Mouse (Mus musculus): ENCODE measurements at regions not wholly inside any gene's neighbourhood (a gene's known extent, or its start where the extent isn't known, plus 50 kb on each side); places are given as distances from the start of the nearest gene placed in this dataset.

DNA sequence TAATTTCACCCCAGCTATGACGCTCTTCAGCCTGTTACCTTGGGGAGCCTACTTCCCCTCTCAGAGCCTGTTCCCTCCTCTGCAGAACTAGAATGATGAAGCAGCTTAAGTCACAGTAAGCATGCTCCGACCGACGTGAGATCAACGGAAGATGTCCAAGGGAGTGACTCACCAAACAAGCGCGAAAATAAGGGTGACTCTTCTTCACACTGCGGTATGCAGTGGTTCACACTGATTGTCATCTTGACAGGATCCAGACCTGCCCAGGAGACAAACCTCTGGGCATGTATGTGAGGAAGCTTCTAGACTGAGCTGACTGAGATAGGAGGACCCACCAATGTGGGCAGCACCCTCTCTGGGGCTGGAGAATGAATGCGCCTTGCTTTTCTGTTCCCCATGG is 116.3 kb upstream of the Tpm1 start:
- no peak for DNase-seq

GRCm38 (mm10) chr9:67163746-67164145 is 114.5 kb upstream of the Tpm1 start:
- no peak for DNase-seq

DNA sequence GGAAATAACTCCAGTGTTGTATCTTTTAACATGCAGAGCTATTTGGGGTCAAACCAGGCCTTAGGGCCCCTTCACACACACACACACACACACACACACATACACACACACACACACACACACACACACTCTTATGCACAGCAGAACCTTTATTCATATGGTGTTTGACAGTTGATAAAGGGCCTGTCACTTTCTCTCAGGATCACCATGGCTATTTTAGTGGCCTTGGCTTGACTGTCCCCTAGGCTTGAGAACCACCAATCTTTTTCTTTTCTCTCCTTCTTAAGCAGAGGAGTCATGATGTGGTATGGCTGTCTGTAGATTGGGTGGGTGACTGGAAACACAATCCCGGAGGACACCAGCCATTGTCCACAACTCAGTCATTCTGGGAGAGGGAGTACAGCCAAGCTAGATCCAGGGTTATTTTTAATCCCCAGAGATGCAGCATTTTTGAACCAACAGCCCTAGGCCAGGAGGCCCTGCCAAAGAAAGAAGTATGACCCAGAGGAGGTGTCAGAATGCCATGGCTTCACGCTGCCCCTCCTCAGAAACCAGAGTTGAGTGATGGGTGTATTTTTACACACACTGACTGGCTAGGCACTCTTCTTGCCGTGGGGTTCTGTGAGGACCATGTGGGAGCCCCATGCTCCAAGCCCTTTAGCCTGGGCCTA is 111.7 kb upstream of the Tpm1 start:
- DNase-seq: no peak

- DNase-seq: no peak
Observed at GRCm38 (mm10) chr9:67160350-67160749, 111.1 kb upstream of the Tpm1 start.

DNA sequence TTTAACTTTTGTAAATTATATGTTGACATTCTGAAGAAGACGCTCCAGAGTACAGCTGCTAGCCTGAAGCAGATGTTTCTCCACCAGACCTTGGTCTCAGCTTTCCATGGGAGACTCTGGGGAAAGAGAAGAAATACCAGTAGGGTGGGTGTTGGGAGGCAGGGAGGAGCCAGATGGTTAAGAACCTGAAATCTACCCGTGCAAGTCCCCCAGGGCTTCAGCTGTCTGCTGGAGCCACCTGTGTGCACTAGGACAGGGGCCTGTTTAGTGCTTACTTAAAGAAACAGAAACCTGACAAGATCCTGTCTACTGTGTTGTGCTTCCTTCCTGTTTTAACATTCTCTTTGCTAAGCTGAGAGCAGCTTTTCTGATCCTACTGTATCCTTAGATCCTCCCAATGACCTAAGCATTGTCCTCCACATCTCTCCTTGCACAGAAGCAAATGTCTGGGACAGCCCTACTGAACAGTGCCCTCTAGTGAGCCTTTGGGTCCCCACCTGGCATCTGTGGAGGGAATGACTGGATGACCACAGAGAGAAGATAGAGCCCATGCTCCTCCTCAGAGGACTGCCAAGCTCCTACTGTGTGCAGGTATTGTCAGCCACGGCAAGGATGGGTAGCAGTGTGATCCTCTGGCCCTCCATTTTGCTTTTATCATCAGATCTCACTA is 107.5 kb upstream of the Tpm1 start:
- DNase-seq: peak; percentile 30 to 49

DNA sequence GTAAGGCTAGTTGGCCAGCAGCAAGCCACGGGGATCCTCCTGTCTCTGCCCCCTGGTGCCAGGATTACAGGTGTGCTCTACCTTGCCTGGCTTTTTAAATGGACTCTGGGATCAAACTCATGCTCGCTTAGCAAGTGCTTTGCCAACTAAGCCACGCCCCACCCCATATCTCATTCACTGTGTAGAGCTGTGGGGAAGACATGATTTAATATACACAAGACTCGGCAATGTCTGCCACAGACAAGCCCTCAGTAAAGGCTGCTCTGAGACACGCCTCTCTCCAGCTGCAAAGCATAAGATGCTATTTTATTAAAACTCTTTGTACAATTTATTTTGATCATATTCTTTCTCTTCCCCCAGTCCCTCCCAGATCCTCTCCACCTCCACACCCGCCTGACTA is 104.9 kb upstream of the Tpm1 start:
- no peak for DNase-seq

- no peak for DNase-seq
Observed at GRCm38 (mm10) chr9:67153333-67153732, 104.1 kb upstream of the Tpm1 start.

GRCm38 (mm10) chr9:67147656-67148055 is 98.5 kb upstream of the Tpm1 start:
- DNase-seq: no peak

- no peak for DNase-seq
Observed at GRCm38 (mm10) chr9:67145392-67145791, 96.2 kb upstream of the Tpm1 start.

- DNase-seq: no peak
Observed at GRCm38 (mm10) chr9:67144511-67144910, 95.3 kb upstream of the Tpm1 start.

- DNase-seq: no peak
Observed at GRCm38 (mm10) chr9:67140319-67140887, 91.2 kb upstream of the Tpm1 start.

GRCm38 (mm10) chr9:67137681-67138080 is 88.5 kb upstream of the Tpm1 start:
- DNase-seq: no peak

DNA sequence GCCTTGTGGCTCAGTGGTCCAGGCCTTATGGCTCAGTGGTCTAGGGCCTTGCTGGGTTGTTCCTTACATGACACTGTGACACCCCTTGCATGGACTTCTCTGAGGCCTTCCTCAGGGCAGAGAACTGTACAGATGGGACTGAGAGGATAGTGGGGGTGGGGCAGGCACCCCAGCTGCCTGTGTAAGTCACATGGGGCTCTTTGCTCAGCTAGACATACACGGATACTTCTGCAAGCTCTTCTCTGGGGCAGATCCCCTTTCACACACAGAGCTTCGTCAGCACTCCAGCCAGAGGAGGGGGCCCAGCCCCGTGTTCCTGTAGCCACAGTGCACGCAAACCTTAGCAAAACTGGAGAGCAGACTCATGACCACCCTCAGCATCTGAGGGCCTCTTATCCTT is 87.9 kb upstream of the Tpm1 start:
- DNase-seq: no peak

DNA sequence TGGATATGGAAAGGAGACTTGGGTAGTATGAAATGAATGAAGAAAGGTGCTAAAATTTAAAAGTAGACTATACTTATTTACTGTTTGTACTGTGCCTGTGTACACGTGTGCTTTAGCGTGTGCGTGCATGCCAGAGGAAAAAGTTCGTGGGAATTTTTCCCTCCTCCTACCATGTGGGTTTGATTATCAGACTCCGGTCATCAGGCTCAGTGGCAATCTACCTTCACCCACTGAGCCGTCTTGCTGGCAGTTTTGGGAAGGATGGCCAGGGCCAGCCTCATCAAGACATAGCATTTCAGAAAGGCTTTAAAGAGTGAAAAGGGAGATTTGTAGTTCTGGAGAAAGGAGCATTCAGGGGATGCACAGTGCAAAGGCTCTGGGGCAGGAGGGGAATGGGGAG is 87.0 kb upstream of the Tpm1 start:
- no peak for DNase-seq

- DNase-seq: no peak
Observed at GRCm38 (mm10) chr9:67134378-67134777, 85.2 kb upstream of the Tpm1 start.

DNA sequence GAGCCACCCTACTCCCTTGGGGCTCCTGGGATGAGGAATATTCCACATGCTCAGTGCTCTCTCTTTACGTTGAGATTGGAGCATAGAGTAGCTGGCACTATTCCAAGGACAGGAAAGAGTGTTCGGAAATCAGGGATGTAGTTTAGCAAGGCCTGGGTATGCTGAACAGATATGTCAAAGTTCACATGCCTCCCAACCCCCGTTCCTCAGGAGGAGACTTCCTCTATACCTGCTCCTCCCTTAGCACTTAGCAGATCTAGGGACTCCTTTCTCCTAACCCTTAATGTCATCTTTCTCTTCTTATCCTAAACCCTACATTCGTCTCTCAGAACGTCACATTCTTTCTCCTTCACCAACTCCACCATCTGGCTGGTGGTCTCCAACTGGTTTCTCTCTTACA is 83.2 kb upstream of the Tpm1 start:
- DNase-seq: no peak

DNA sequence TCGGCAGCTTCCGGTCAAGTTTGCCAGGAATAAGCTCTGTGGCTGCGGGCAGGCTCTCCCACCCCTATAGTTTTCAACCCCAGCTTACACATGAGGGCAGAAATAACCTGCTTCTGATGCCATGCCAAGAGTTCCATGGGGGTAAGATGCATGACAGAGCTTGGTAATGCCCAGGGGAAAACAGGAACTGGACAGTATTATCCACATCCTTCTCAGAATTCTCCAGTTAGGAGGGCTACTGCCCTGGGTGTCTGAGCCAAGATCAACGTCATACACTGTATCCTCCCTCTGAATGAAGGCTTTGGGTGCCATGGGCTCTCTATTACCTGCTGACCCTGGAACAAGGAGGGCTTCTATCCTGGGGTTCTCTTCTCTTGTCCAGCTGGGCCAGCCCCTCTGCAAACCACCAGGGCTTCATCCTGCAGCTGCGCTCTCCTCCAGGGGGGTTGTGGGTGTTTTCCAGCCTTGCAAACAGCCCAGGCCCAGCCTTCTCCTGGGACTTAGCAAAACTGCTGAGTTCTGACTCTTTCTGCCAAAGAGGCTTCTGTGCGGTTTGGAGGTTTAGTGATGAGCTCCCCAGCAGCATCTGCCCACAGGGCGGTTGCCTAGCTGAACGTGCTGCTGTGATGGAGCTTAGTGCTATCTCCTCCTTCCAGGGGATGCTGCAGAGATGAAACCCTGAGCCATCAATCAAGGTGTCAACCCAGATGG is 81.7 kb upstream of the Tpm1 start:
- no peak for DNase-seq

DNA sequence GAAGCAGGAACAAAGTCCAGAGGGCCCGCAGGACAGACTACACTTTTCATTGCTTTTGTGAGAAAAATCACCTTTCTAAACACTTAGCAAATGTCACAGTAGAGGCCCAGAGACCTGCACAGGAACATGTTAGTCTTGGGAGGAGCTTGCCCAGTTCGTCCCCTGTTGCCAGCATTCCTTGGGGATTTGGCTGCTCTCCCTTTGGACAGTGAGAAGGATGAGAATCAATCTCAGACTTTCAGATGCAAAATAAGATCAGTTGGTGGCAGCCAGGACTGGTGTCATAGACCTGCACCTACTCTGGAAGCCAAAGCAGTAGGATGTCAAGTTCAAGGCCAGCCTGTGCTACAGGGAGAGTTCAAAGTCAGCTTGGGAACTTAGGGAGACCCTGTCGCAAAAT is 80.7 kb upstream of the Tpm1 start:
- no peak for DNase-seq

DNA sequence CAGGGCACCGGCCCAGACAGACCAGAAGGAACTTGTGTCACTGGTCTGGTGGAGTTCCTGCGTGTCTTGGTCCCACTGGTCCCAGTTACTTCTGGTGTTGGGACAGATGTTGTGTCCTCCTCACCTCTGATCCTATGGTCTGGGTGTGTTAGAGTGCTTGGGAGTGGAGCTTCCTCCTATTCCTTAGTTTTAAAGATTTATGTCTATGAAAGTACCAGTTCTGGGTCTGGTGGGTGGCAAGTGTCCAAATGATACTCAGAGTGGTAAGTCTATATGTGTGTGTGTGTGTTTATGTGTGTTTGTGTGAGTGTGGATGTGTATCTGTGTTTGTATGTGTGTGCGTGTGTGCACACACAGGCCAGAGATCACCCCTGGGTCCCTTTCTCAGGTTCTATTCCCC is 79.9 kb upstream of the Tpm1 start:
- DNase-seq: no peak

DNA sequence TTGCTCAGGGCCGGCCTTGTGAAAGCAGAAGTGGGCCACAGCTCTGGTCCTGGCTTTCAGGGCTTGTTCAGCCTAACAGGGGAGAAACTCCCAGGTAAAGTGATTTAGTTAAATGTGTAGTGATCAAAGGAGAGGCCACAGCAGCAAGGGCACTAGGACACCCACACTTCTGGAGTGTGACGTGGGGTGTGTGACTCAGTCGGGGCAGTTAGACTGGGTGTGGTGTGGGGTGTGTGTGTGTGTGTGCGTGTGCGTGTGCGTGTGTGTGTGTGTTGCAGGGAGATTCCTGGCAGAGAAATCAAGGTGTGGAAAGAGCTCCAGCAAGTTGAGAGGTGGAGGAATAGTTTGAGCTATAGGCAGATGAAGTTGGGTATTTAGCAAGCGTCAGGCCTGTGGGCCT is 72.5 kb upstream of the Tpm1 start:
- no peak for DNase-seq

DNA sequence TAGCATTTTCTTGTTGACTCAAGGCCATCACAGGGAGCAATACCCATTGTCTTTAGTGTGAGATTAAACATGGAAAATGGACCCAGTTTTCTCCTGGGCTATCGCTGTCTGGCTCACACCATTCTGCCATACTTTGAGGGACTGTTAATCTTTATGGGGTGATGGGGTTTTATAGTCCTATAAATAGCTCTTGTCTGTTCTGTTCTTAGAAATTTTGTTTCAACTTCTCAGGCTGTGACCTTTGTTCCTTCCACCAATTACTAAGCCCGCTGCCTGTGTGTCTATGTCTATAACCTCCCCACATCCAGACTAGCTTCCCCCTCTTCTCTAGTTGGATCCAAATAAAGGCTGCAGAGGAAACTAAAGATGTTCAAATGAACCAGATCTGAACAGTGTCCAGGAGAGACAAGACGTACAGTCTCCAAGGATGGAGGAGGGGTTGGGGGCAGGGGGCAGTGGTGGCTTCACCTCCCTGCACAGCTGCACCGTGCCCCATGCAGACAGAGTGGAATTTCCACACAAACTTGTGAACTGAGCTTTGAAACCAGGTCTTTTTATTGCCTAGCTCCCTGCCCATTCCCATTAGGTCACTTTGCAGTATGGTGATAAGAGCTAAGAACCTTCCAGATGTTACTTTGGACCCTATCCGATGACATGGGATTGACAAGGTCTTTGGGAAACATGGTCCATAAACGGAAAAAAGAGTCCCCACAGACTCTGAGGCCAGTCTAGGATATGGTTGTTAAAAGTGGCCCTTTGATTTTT is 69.9 kb upstream of the Tpm1 start:
- no peak for DNase-seq

DNA sequence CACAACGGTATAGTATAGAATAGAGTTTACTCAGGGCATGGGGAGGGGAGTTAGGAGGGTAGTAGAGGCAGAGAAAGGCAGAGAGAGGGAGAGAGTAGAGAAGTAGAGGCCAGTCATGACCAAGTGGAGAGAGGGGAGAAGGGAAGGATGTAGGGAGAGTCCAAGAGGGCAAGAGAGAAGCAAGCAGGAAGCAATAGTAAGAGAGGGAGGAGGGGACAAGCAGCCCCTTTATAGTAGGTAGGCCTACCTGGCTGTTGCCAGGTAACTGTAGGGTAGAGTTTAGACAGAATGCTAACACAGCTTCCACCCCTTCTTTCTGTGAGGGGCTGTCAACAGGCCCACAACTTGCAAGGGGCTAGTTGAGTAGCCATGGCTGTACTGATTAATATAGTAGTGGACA is 69.2 kb upstream of the Tpm1 start:
- DNase-seq: no peak

DNA sequence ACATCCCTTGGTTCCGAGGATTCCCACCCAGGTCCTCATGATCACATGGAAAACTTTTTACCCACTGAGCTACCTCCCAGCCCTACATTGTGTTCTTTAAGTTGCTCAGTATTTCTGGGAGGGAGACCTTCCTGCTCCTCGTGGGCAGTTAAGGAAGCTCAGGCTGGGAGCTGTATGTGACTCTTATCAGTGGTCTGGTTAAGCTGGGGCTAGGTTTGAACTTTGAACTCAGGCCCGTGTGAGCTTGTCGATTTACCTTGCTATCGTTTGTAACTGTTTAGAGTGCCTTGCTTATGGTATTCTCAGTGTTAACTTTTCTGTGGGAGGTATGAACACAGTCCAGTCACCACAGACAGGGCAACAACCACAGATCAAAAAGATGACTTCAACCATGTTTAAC is 68.4 kb upstream of the Tpm1 start:
- DNase-seq: no peak

Data from lung, adult 18-20 months (tissue).